Mouse (Mus musculus): ENCODE measurements around the gene Spz1. TPM values are rescaled to one million over a fixed set of nuclear protein-coding genes. Genes with fewer than 3 reads are reported as not detected.

The Spz1 gene
- polyA plus RNA-seq, 1 experiment = 0.09 TPM

- H3K36me3 ChIP-seq (ENCODE audit: control insufficient read depth, insufficient read depth, low read length) = no peaks in the 10 kb centered on the region
- no peak for TF ChIP-seq POLR2A (IDR thresholded peaks at IDR 0.05; ENCODE audit: low read depth, low read length)
- no peak for TF ChIP-seq CTCF (conservative IDR thresholded peaks at IDR 0.05; ENCODE audit: insufficient read depth, insufficient read length, low read depth, low read length)
- DNase-seq = peak; percentile 14
- no peaks in the 10 kb centered on the region; the same call in 1 of the 2 replicates for H3K4me1 ChIP-seq (ENCODE audit: control insufficient read depth, insufficient read depth, low read length)
- H3K27ac ChIP-seq (ENCODE audit: insufficient read depth, low read depth, low read length) = no peak overlapping the region
- no peak overlapping the region for H3K4me3 ChIP-seq (ENCODE audit: insufficient read depth, low read depth, low read length)
- no peaks in the 10 kb centered on the region for H3K27me3 ChIP-seq (replicated peaks; ENCODE audit: control insufficient read depth, insufficient read depth, low read length)
- WGBS = 22% methylated on average over 12 of the region's 12 CpGs
These were observed 17.0 kb upstream of the Spz1 start for GRCm38 (mm10) chr13:92592786-92593635.

- H3K36me3 ChIP-seq (ENCODE audit: control insufficient read depth, insufficient read depth, low read length) = no peaks in the 10 kb centered on the region
- H3K27me3 ChIP-seq (replicated peaks; ENCODE audit: control insufficient read depth, insufficient read depth, low read length) = no peaks in the 10 kb centered on the region
- H3K27ac ChIP-seq (ENCODE audit: insufficient read depth, low read depth, low read length) = no peak overlapping the region
- no peak overlapping the region for H3K4me3 ChIP-seq (ENCODE audit: insufficient read depth, low read depth, low read length)
- no peaks in the 10 kb centered on the region; the same call in 1 of the 2 replicates for H3K4me1 ChIP-seq (ENCODE audit: control insufficient read depth, insufficient read depth, low read length)
- no peak for TF ChIP-seq POLR2A (IDR thresholded peaks at IDR 0.05; ENCODE audit: low read depth, low read length)
- TF ChIP-seq CTCF (conservative IDR thresholded peaks at IDR 0.05; ENCODE audit: insufficient read depth, insufficient read length, low read depth, low read length) = no peak
- WGBS = 78% methylated on average over 5 of the region's 5 CpGs
- DNase-seq = no peak
These were observed 16.4 kb upstream of the Spz1 start for GRCm38 (mm10) chr13:92592268-92592785.

DNA sequence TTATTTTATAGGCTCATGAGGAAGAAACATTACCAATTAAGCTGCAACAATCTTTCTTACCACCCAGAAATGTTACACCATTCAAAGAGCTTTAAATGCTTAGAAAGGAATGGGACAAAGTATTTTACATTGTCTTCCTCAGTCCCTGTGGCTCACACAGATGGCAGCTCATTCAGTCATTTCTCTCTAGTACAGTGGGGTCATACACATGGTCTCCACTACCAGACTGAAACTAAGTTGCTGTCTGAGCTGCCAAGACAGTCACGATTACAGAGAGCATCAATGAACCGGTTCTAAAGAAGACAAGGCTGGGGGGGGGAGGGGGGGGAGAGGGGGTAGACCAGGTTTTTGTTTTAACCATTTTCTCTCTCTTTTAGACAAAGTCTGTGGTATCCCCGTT, 15.3 kb upstream of the Spz1 start:
- H3K27ac ChIP-seq (ENCODE audit: insufficient read depth, low read depth, low read length) = no peak overlapping the region
- no peaks in the 10 kb centered on the region for H3K27me3 ChIP-seq (replicated peaks; ENCODE audit: control insufficient read depth, insufficient read depth, low read length)
- no peak overlapping the region for H3K4me3 ChIP-seq (ENCODE audit: insufficient read depth, low read depth, low read length)
- H3K36me3 ChIP-seq (ENCODE audit: control insufficient read depth, insufficient read depth, low read length) = no peaks in the 10 kb centered on the region
- DNase-seq = no peak
- WGBS = 67% methylated on average over 3 of the region's 3 CpGs
- no peaks in the 10 kb centered on the region; the same call in 1 of the 2 replicates for H3K4me1 ChIP-seq (ENCODE audit: control insufficient read depth, insufficient read depth, low read length)
- TF ChIP-seq CTCF (conservative IDR thresholded peaks at IDR 0.05; ENCODE audit: insufficient read depth, insufficient read length, low read depth, low read length) = no peak
- TF ChIP-seq POLR2A (IDR thresholded peaks at IDR 0.05; ENCODE audit: low read depth, low read length) = no peak

DNA sequence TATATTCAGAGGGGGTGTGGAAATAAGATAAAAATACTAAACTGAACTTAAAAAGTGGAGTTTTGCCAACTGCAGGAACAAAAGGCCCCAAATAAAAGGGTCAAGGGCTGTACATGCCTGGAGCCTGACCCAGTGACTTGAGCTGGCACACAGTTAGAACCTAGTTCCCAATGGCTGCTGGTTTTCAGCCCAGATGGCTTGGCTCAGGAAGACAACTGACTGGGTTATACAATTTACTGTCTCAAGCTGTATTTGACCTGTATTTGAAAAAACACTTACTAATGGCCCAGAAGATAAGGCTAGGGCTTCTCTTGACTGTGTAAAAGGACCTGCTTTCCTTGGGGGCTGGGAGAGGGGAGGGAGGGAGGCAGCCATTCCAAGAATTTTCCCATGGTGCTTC, 13.3 kb upstream of the Spz1 start:
- DNase-seq = peak; percentile 12
- Histone ChIP-seq H3K4me1 (ENCODE audit: control insufficient read depth, insufficient read depth, low read length) (no peaks in the 10 kb centered on the region; the same call in 1 of the 2 replicates), H3K36me3 (ENCODE audit: control insufficient read depth, insufficient read depth, low read length) (no peaks in the 10 kb centered on the region), H3K27ac (ENCODE audit: insufficient read depth, low read depth, low read length) (no peak overlapping the region), H3K27me3 (replicated peaks; ENCODE audit: control insufficient read depth, insufficient read depth, low read length) (no peaks in the 10 kb centered on the region), H3K4me3 (ENCODE audit: insufficient read depth, low read depth, low read length) (no peak overlapping the region)
- TF ChIP-seq POLR2A (IDR thresholded peaks at IDR 0.05; ENCODE audit: low read depth, low read length) (no peak), CTCF (conservative IDR thresholded peaks at IDR 0.05; ENCODE audit: insufficient read depth, insufficient read length, low read depth, low read length) (no peak)

GRCm38 (mm10) chr13:92588704-92589103, 12.7 kb upstream of the Spz1 start:
- TF ChIP-seq CTCF (conservative IDR thresholded peaks at IDR 0.05; ENCODE audit: insufficient read depth, insufficient read length, low read depth, low read length) (no peak), POLR2A (IDR thresholded peaks at IDR 0.05; ENCODE audit: low read depth, low read length) (no peak)
- H3K4me3 ChIP-seq (ENCODE audit: insufficient read depth, low read depth, low read length) = no peak overlapping the region
- no peaks in the 10 kb centered on the region; the same call in 1 of the 2 replicates for H3K4me1 ChIP-seq (ENCODE audit: control insufficient read depth, insufficient read depth, low read length)
- H3K27ac ChIP-seq (ENCODE audit: insufficient read depth, low read depth, low read length) = no peak overlapping the region
- H3K36me3 ChIP-seq (ENCODE audit: control insufficient read depth, insufficient read depth, low read length) = no peaks in the 10 kb centered on the region
- no peak for DNase-seq
- no peaks in the 10 kb centered on the region for H3K27me3 ChIP-seq (replicated peaks; ENCODE audit: control insufficient read depth, insufficient read depth, low read length)
- WGBS = 33% methylated on average over 3 of the region's 3 CpGs

GRCm38 (mm10) chr13:92584094-92584717, 8.2 kb upstream of the Spz1 start:
- WGBS = 53% methylated on average over 8 of the region's 8 CpGs
- DNase-seq = peak; percentile 3

More at GRCm38 (mm10) chr13:92584094-92584717, 8.2 kb upstream of the Spz1 start:
- TF ChIP-seq POLR2A (IDR thresholded peaks at IDR 0.05; ENCODE audit: low read depth, low read length) (no peak), CTCF (conservative IDR thresholded peaks at IDR 0.05; ENCODE audit: insufficient read depth, insufficient read length, low read depth, low read length) (no peak)
- no peaks in the 10 kb centered on the region for H3K27me3 ChIP-seq (replicated peaks; ENCODE audit: control insufficient read depth, insufficient read depth, low read length)
- no peak overlapping the region for H3K4me3 ChIP-seq (ENCODE audit: insufficient read depth, low read depth, low read length)
- no peak overlapping the region for H3K27ac ChIP-seq (ENCODE audit: insufficient read depth, low read depth, low read length)
- H3K36me3 ChIP-seq (ENCODE audit: control insufficient read depth, insufficient read depth, low read length) = no peaks in the 10 kb centered on the region
- no peaks in the 10 kb centered on the region; the same call in 1 of the 2 replicates for H3K4me1 ChIP-seq (ENCODE audit: control insufficient read depth, insufficient read depth, low read length)
